Mouse (Mus musculus) ES-Bruce4 (cell line): ENCODE results near the gene Wdfy3. TPM values are rescaled to one million over a fixed set of nuclear protein-coding genes. Genes with fewer than 3 reads are reported as not detected.

Experiments
- H3K27ac ChIP-seq: 2 replicates; pipeline ENCODE4 v1.5.1; 2012; ENCODE audit warnings: low read length, inconsistent platforms; ENCODE audit not compliant: insufficient read depth
- H3K27me3 ChIP-seq: 2 replicates; pipeline ENCODE4 v1.6.1; 2012; ENCODE audit warnings: mild to moderate bottlenecking, low read length, inconsistent platforms; ENCODE audit not compliant: control insufficient read depth, poor library complexity, insufficient read depth, severe bottlenecking
- H3K36me3 ChIP-seq: 2 replicates; pipeline ENCODE4 v1.6.1; 2012; ENCODE audit warnings: inconsistent platforms, mild to moderate bottlenecking, low read length, moderate library complexity; ENCODE audit not compliant: control insufficient read depth, poor library complexity, insufficient read depth, severe bottlenecking
- H3K4me1 ChIP-seq: one replicate; pipeline ENCODE4 v1.8.1; 2011; ENCODE audit warnings: low read length; ENCODE audit not compliant: control insufficient read depth, insufficient read depth
- H3K4me3 ChIP-seq: 2 replicates; pipeline ENCODE4 v1.5.1; 2011; ENCODE audit warnings: low read depth, mild to moderate bottlenecking, low read length
- H3K9ac ChIP-seq: 2 replicates; pipeline ENCODE4 v1.6.1; 2012; ENCODE audit warnings: low read depth, mild to moderate bottlenecking, inconsistent platforms; ENCODE audit not compliant: poor library complexity, severe bottlenecking
- H3K9me3 ChIP-seq: replicated peaks from 2 replicates; pipeline ENCODE4 v1.6.1; 2012; ENCODE audit warnings: mild to moderate bottlenecking, low read length, inconsistent platforms; ENCODE audit not compliant: control insufficient read depth, poor library complexity, insufficient read depth, severe bottlenecking
- CTCF ChIP-seq: IDR thresholded peaks from one replicate; pipeline ENCODE4 v1.8.1; 2011; ENCODE audit warnings: low read depth, low read length
- EP300 ChIP-seq: IDR thresholded peaks from 2 replicates; pipeline ENCODE4 v1.6.1; 2011; ENCODE audit warnings: low read depth, low read length; ENCODE audit not compliant: insufficient read depth
- POLR2A ChIP-seq: IDR thresholded peaks from one replicate; pipeline ENCODE4 v1.8.1; 2011; ENCODE audit warnings: low read length; ENCODE audit not compliant: insufficient read depth
- polyA plus RNA-seq: library from polyadenylated mRNA; stranded (reverse); fragments of >200 nt; gene quantifications from 2 replicates; pipeline ENCODE4 v1.2.4, GENCODE M21; 2011; ENCODE audit warnings: low read depth; ENCODE audit not compliant: missing spikeins, insufficient read depth, insufficient read length

Wdfy3 gene
- polyA plus RNA-seq, 1 experiment: 20.2 TPM

DNA sequence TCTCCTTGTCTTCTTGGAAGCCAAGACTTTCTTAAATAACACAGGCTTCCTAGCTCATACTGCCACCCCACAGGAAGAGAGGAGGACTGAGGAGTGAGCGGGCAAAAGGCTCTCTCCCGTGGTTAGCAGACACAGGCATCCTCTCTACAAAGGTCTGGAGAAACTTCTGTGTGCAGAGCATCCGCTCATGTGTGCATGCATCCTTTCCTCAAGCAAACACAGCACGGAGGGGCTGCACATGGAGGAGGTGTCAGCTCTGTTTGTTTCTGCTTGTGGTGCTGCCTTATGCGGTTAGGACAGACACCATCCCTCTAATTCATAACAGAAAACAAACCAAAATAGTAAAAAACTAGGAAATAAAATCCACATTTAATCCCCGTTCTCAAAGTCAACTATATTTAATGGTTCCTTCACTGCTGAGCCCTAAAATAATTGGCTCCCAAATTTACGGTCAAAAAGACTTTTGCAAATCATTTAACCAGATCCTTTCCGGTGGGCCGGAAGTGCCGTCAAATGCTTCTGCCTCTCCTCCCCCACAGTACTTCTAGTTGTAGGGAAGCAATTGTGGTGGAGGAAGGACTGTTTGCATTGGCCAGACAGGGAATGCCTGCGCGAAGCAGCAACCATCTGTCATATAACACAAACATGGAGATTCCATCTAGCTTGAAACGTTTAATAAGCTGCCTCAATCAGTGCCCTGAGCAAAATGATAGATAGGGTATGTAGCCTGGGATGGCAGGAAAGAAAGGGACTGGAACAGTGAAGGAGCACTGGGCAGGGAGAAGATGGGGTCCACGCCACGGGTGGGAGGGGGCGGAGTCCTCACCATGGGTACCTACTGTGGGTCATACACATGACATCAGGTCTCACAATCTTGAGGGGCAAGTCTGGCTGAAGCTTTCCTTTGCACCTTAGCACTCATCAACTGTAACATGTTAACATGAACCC, 115.1 kb downstream of the Wdfy3 start:
- Histone ChIP-seq H3K4me3 (no peak overlapping the region), H3K27me3 (no peaks in the 10 kb centered on the region), H3K36me3 (no peaks in the 10 kb centered on the region; the same call in 1 of the 2 replicates), H3K9ac (no peak overlapping the region), H3K27ac (no peak overlapping the region), H3K4me1 (no peaks in the 10 kb centered on the region), H3K9me3 (no peaks in the 10 kb centered on the region)
- TF ChIP-seq EP300 (no peak), CTCF (no peak), POLR2A (no peak)

DNA sequence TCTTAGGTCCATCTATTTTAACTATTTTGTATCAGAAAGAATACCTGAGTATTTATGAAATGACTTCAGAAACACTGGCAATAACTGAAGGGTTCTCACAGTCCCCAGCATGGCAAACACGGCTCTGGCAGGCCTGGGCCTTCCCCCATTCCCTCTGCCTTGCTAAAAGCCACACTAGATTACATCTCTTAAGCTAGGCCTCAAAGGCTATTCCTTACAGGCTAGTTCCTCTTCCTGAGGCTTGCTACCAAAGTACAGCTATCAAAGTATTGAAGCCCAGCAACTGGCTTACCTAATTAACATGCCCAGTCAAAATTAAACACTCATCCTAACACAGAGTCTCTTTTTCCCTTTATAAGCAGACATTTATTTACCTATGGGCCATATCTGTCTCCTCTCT, 117.8 kb downstream of the Wdfy3 start:
- peaks cover 6% of the 10 kb centered on the region for H3K36me3 ChIP-seq
- no peaks in the 10 kb centered on the region for H3K9me3 ChIP-seq
- H3K4me1 ChIP-seq: no peaks in the 10 kb centered on the region
- no peaks in the 10 kb centered on the region for H3K27me3 ChIP-seq
- H3K9ac ChIP-seq: no peak overlapping the region
- TF ChIP-seq POLR2A (no peak), EP300 (no peak), CTCF (no peak)
- H3K4me3 ChIP-seq: no peak overlapping the region
- no peak overlapping the region for H3K27ac ChIP-seq

DNA sequence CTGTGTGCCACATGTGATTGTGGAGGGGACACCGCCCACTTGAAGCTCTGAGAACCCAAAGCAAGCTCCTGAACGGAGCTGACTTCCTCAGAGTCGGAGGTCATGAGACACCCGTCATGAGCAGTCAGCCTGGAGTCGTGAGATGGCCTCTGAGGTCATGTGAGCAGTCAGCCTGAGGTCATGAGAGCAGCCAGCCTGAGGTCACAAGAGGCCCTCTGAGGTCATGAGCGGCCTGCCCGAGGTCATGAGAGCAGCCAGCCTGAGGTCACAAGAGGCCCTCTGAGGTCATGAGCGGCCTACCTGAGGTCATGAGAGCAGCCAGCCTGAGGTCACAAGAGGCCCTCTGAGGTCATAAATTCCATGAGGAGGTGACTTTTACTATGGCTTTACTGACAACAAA, 120.4 kb downstream of the Wdfy3 start:
- Histone ChIP-seq H3K9ac (no peak overlapping the region), H3K27ac (no peak overlapping the region), H3K27me3 (no peaks in the 10 kb centered on the region), H3K9me3 (no peaks in the 10 kb centered on the region), H3K36me3 (peaks cover 6% of the 10 kb centered on the region), H3K4me1 (no peaks in the 10 kb centered on the region), H3K4me3 (no peak overlapping the region)
- TF ChIP-seq EP300: peak; percentile 81; the same call in 1 of the 2 replicates
- no peak for TF ChIP-seq CTCF

DNA sequence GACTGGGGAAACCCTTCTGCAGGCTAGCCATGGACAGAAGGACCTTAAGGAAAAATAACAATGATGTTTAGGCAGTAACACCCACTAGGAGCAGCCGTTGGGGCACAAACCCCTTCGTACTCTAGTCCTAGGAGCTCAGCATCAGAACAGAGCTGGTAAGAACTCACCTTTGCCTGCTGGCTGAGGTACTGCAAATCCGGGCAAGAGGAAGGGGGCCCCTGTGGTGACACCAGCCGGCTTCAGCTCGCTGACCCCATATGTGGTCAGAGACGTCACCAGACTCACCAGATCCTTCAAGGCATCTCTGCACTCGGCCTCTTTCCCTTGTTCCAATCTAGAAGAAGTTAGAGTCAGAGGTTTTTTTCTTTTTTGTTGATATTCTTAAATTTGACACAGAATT, 121.1 kb downstream of the Wdfy3 start:
- H3K9ac ChIP-seq: no peak overlapping the region
- H3K36me3 ChIP-seq: peaks cover 6% of the 10 kb centered on the region
- TF ChIP-seq POLR2A: no peak
- TF ChIP-seq EP300: no peak
- no peak for TF ChIP-seq CTCF
- no peaks in the 10 kb centered on the region for H3K9me3 ChIP-seq
- no peaks in the 10 kb centered on the region for H3K4me1 ChIP-seq
- no peaks in the 10 kb centered on the region for H3K27me3 ChIP-seq
- H3K4me3 ChIP-seq: no peak overlapping the region
- H3K27ac ChIP-seq: no peak overlapping the region

DNA sequence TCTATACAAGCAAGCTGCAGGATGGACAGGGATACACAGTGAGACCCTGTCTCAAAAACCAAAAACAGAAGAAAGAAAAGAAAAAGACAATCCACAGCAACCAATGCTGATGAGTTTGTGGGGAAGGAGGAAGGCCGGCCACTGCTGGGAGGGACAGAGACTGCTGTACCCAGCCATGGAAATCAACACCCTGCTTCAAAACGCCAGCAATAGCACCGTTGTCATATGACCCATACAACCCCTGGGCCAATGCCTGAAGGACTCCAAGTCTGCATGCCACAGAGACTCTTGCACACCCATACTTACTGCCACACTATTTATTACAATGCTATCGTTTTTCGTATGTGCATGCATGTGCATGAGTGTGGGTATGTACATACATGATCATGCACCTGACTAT, 124.0 kb downstream of the Wdfy3 start:
- no peak overlapping the region for H3K27ac ChIP-seq
- H3K27me3 ChIP-seq: no peaks in the 10 kb centered on the region
- no peak for TF ChIP-seq CTCF
- no peak for TF ChIP-seq EP300
- no peak for TF ChIP-seq POLR2A
- no peaks in the 10 kb centered on the region for H3K9me3 ChIP-seq
- H3K4me3 ChIP-seq: no peak overlapping the region
- no peak overlapping the region for H3K9ac ChIP-seq
- H3K36me3 ChIP-seq: peaks cover 12% of the 10 kb centered on the region
- H3K4me1 ChIP-seq: no peaks in the 10 kb centered on the region

DNA sequence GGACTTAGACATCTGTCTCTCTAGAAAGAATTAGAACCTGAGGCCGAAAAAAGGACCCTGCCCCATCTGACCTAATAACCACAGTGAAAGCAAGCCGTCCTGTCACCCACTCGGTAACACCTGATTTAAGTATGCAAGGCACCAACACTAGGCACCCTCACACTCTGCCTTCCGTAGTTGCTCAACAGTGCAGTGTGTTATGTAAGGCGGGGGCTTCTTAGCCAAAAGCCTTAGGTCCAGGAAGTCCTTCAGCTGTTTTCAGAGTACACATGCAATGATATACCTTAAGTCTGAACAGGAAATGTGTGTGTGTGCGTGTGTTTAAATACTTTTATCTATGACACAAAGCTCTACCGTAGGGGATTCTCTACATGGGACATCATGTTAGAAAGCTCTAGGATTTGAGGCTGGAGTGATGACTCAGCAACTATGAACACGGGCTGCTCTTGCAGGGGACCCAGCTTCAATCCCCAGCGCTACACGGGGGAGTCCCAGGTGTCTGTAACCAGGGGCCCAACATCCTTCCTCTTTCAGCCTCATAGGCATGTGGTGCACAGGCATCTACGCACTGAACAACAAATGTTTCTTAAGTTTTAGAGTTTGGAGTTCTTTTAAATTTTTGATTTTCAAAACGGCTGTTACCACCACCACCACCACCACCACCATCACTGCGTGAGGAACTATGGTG, 131.7 kb downstream of the Wdfy3 start:
- no peak overlapping the region for H3K27ac ChIP-seq
- H3K27me3 ChIP-seq: no peaks in the 10 kb centered on the region
- H3K9ac ChIP-seq: no peak overlapping the region
- TF ChIP-seq EP300 (no peak), CTCF (no peak), POLR2A (no peak)
- no peak overlapping the region for H3K4me3 ChIP-seq
- peaks cover 6% of the 10 kb centered on the region for H3K36me3 ChIP-seq
- no peaks in the 10 kb centered on the region for H3K9me3 ChIP-seq
- peaks cover 2% of the 10 kb centered on the region for H3K4me1 ChIP-seq
